Mouse (Mus musculus) skeletal muscle tissue, postnatal 0 days (tissue): ENCODE results near the gene Zfp871. TPM values are rescaled to one million over a fixed set of nuclear protein-coding genes. Genes with fewer than 3 reads are reported as not detected.

Experiments
- polyA plus RNA-seq: library from polyadenylated mRNA; unstranded; fragments of >200 nt; fragmentation: Nextera tagmentation; extraction: Ambion mirVana; gene quantifications from 2 replicates; pipeline ENCODE4 v1.2.1, GENCODE M21; 2015

Zfp871 gene
- polyA plus RNA-seq, result 14.3 and 16.7 TPM in 2 replicates

DNA sequence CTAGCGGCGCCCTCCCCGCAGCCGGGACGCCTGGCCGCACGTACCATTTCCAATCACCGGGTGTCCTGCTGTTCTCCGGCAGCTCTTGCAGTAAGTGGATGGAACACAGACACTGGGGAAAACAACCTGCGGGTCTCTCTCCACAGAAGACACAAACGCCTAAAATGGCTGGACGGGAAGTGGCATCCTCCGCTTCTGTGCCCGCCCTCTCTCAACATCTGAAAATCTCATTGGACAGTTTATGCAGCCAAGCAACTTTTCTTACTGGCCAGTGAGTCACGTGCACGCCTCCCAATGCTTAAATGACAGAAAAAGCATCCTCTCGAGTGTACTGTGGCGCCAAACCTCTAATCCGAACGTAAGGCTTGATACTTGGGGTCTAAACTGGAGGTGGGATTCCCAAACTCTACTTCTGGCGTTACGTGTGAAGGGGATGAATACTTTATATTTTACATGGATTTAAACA lies at the start of gene Zfp871:
Gene Zfp871 (minus strand): TSS at position 194 of the 466 bp plus-strand sequence.

DNA sequence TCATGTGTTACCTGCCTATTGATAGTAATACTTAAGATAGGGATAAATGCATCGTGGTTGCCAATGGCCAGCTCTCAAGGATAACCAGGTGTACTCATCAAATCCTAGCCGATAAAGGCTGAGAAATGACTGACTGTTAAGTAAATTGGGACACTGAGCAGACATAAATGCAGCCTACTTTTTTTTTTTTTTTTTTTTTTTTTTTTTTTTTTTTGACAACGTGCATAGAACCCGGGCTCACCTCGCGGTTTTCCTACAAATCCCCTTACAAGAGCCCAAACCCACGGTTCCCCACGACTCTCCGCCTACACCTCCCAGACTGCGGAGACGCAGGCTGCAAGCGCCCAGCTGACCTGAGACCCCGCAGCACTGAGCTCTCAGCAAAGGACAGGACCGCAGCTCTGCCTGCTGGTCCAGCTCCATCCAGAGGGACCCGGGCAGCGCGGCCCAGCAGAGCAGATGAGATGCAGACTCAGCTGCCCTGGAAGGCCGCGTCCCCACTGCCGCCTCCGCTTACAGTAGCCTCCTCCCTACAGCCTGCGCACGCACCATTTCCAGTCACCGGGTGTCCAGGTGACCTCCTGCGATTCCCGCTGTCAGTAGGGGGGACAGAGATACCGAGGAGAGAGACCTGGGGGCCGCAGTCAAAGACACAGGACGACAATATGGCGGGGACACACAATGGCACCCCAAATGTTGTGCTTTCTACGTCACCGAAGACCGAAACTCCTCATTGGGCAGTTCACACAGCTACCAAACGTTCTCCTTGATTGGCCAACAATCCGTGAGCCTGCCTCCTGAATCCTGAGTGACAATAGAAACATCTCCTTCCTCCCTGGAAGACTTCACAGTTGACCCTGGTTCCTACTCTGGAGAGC lies 41.7 kb upstream of the Zfp871 start, which contains the start of gene Zfp799:
Gene Zfp799 (minus strand): TSS at position 722 of the 878 bp plus-strand sequence.

GRCm38 (mm10) chr17:32809544-32810374 lies 21.7 kb upstream of the Zfp871 start, which contains the start of gene Zfp811:
Zfp811 (minus strand) TSS chr17:32809931.

Other genes starting within 250 kb of the Zfp871 start
- gene Cyp4f37, start 167.0 kb downstream of the Zfp871 start, polyA plus RNA-seq, result not detected in 2 replicates
- not detected in 2 replicates for gene Cyp4f40, start 129.4 kb downstream of the Zfp871 start, polyA plus RNA-seq
- gene Cyp4f15, start 102.7 kb downstream of the Zfp871 start, polyA plus RNA-seq, result not detected in 2 replicates
- gene Zfp811, start 21.6 kb upstream of the Zfp871 start, polyA plus RNA-seq, result 0.65 and 1.1 TPM in 2 replicates
- gene Zfp799, start 42.0 kb upstream of the Zfp871 start, polyA plus RNA-seq, result 3.8 and 5.4 TPM in 2 replicates
- 3.9 and 4.1 TPM in 2 replicates for gene Zfp870, start 103.4 kb upstream of the Zfp871 start, polyA plus RNA-seq
- not detected in 2 replicates for gene Cyp4f14, start 129.1 kb upstream of the Zfp871 start, polyA plus RNA-seq
- 8.7 and 9.8 TPM in 2 replicates for gene Cyp4f13, start 159.1 kb upstream of the Zfp871 start, polyA plus RNA-seq
- gene Zfp472, start 177.5 kb upstream of the Zfp871 start, polyA plus RNA-seq, result 3.3 and 3.9 TPM in 2 replicates
- 4.8 and 5.4 TPM in 2 replicates for gene Zfp952, start 204.8 kb upstream of the Zfp871 start, polyA plus RNA-seq
- 3.4 and 3.5 TPM in 2 replicates for gene Zfp763, start 245.1 kb upstream of the Zfp871 start, polyA plus RNA-seq